Mouse (Mus musculus): ENCODE data around the gene Sh2d2a. TPM values are rescaled to one million over a fixed set of nuclear protein-coding genes. Genes with fewer than 3 reads are reported as not detected.
A peak's percentile ranks its signal among the peaks of the same experiment; 100 is the strongest.

Sh2d2a gene
- polyA plus RNA-seq (2012; rRNA removed), result 0.56 and 2.4 TPM in 2 replicates

GRCm38 (mm10) chr3:87846650-87847110 lies at the start of gene Sh2d2a:
Gene Sh2d2a, plus strand, starts transcription at chr3:87846755.
- no peak for DNase-seq
- Histone ChIP-seq H3K27me3 (replicated peaks; ENCODE audit: control insufficient read depth, insufficient read depth, low read length) (no peaks in the 10 kb centered on the region), H3K36me3 (ENCODE audit: control insufficient read depth, insufficient read depth, low read length) (no peaks in the 10 kb centered on the region), H3K4me3 (ENCODE audit: insufficient read depth, low read depth, low read length) (no peak within 1 kb of the TSS), H3K27ac (ENCODE audit: insufficient read depth, low read depth, low read length) (no peak within 1 kb of the TSS), H3K4me1 (ENCODE audit: control insufficient read depth, insufficient read depth, low read length) (no peaks in the 10 kb centered on the region)
- TF ChIP-seq CTCF (conservative IDR thresholded peaks at IDR 0.05; ENCODE audit: insufficient read depth, insufficient read length, low read depth, low read length) (no peak), POLR2A (IDR thresholded peaks at IDR 0.05; ENCODE audit: low read depth, low read length) (no peak)
- WGBS, result 67% methylated on average over 7 of the region's 7 CpGs

- H3K4me1 ChIP-seq (ENCODE audit: control insufficient read depth, insufficient read depth, low read length), result no peaks in the 10 kb centered on the region
- no peak overlapping the region for H3K27ac ChIP-seq (ENCODE audit: insufficient read depth, low read depth, low read length)
- peaks cover 2% of the 10 kb centered on the region for H3K27me3 ChIP-seq (replicated peaks; ENCODE audit: control insufficient read depth, insufficient read depth, low read length)
- TF ChIP-seq POLR2A (IDR thresholded peaks at IDR 0.05; ENCODE audit: low read depth, low read length) (no peak), CTCF (conservative IDR thresholded peaks at IDR 0.05; ENCODE audit: insufficient read depth, insufficient read length, low read depth, low read length) (no peak)
- peak; percentile 35 for DNase-seq
- 53% methylated on average over 5 of the region's 5 CpGs for WGBS
- H3K4me3 ChIP-seq (ENCODE audit: insufficient read depth, low read depth, low read length), result no peak overlapping the region
- H3K36me3 ChIP-seq (ENCODE audit: control insufficient read depth, insufficient read depth, low read length), result no peaks in the 10 kb centered on the region
Observed at GRCm38 (mm10) chr3:87801681-87802080, 44.9 kb upstream of the Sh2d2a start.

GRCm38 (mm10) chr3:87804038-87804677 lies 42.4 kb upstream of the Sh2d2a start:
- no peak for DNase-seq
- 5% methylated on average over 26 of the region's 26 CpGs for WGBS
- no peaks in the 10 kb centered on the region for H3K27me3 ChIP-seq (replicated peaks; ENCODE audit: control insufficient read depth, insufficient read depth, low read length)

DNA sequence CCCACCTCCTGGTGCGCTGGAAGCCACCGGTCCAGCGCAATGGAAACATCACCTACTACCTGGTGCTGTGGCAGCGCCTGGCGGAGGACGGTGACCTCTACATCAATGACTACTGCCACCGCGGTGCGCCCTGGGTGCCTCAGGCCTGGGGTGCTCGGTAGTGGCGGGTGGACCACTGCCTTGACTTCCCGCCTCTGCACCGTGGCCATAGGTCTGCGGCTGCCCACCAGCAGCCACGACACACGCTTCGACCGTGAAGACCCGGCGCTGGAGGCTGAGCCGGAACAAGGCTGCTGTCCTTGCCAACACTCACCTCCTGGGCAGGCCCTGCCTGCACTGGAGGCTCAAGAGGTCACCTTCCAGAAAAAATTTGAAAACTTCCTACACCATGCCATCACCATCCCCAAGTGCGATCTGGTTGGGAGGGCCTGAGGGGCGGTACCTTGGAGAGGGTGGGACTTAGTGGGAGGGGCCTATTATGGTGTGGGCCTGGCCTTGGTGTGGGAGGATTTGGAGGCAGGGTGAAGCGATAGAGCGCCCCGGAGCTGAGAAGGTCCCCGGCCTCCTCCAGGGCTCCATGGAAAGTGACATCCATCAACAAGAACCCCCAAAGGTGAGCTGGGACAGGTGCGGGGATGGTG lies 37.1 kb upstream of the Sh2d2a start:
- 14% methylated on average over 28 of the region's 28 CpGs for WGBS
- TF ChIP-seq CTCF (conservative IDR thresholded peaks at IDR 0.05; ENCODE audit: insufficient read depth, insufficient read length, low read depth, low read length), result no peak
- TF ChIP-seq POLR2A (IDR thresholded peaks at IDR 0.05; ENCODE audit: low read depth, low read length), result no peak
- no peaks in the 10 kb centered on the region for H3K4me1 ChIP-seq (ENCODE audit: control insufficient read depth, insufficient read depth, low read length)
- no peak overlapping the region for H3K27ac ChIP-seq (ENCODE audit: insufficient read depth, low read depth, low read length)
- H3K27me3 ChIP-seq (replicated peaks; ENCODE audit: control insufficient read depth, insufficient read depth, low read length), result no peaks in the 10 kb centered on the region
- H3K4me3 ChIP-seq (ENCODE audit: insufficient read depth, low read depth, low read length), result no peak overlapping the region
- DNase-seq, result peak; percentile 25
- H3K36me3 ChIP-seq (ENCODE audit: control insufficient read depth, insufficient read depth, low read length), result no peaks in the 10 kb centered on the region

More at GRCm38 (mm10) chr3:87804038-87804677, 42.4 kb upstream of the Sh2d2a start:
- TF ChIP-seq CTCF (conservative IDR thresholded peaks at IDR 0.05; ENCODE audit: insufficient read depth, insufficient read length, low read depth, low read length) (no peak), POLR2A (IDR thresholded peaks at IDR 0.05; ENCODE audit: low read depth, low read length) (no peak)
- Histone ChIP-seq H3K4me3 (ENCODE audit: insufficient read depth, low read depth, low read length) (peak overlapping the region; percentile 11; the same call in 1 of the 2 replicates), H3K27ac (ENCODE audit: insufficient read depth, low read depth, low read length) (no peak overlapping the region), H3K36me3 (ENCODE audit: control insufficient read depth, insufficient read depth, low read length) (no peaks in the 10 kb centered on the region), H3K4me1 (ENCODE audit: control insufficient read depth, insufficient read depth, low read length) (no peaks in the 10 kb centered on the region)

- Histone ChIP-seq H3K27ac (ENCODE audit: insufficient read depth, low read depth, low read length) (no peak overlapping the region), H3K4me3 (ENCODE audit: insufficient read depth, low read depth, low read length) (no peak overlapping the region), H3K27me3 (replicated peaks; ENCODE audit: control insufficient read depth, insufficient read depth, low read length) (no peaks in the 10 kb centered on the region), H3K4me1 (ENCODE audit: control insufficient read depth, insufficient read depth, low read length) (no peaks in the 10 kb centered on the region), H3K36me3 (ENCODE audit: control insufficient read depth, insufficient read depth, low read length) (no peaks in the 10 kb centered on the region)
- WGBS, result 88% methylated on average over 8 of the region's 8 CpGs
- TF ChIP-seq POLR2A (IDR thresholded peaks at IDR 0.05; ENCODE audit: low read depth, low read length) (no peak), CTCF (conservative IDR thresholded peaks at IDR 0.05; ENCODE audit: insufficient read depth, insufficient read length, low read depth, low read length) (no peak)
- no peak for DNase-seq
Observed at GRCm38 (mm10) chr3:87811297-87811696, 35.3 kb upstream of the Sh2d2a start.

- no peaks in the 10 kb centered on the region for H3K27me3 ChIP-seq (replicated peaks; ENCODE audit: control insufficient read depth, insufficient read depth, low read length)
- 64% methylated on average over 4 of the region's 4 CpGs for WGBS
- no peak for DNase-seq
- TF ChIP-seq POLR2A (IDR thresholded peaks at IDR 0.05; ENCODE audit: low read depth, low read length) (no peak), CTCF (conservative IDR thresholded peaks at IDR 0.05; ENCODE audit: insufficient read depth, insufficient read length, low read depth, low read length) (no peak)
- H3K36me3 ChIP-seq (ENCODE audit: control insufficient read depth, insufficient read depth, low read length), result no peaks in the 10 kb centered on the region
- H3K4me3 ChIP-seq (ENCODE audit: insufficient read depth, low read depth, low read length), result no peak overlapping the region
- H3K4me1 ChIP-seq (ENCODE audit: control insufficient read depth, insufficient read depth, low read length), result no peaks in the 10 kb centered on the region
- no peak overlapping the region for H3K27ac ChIP-seq (ENCODE audit: insufficient read depth, low read depth, low read length)
Observed at GRCm38 (mm10) chr3:87812413-87812812, 34.1 kb upstream of the Sh2d2a start.

- peak; percentile 38 for DNase-seq
- Histone ChIP-seq H3K36me3 (ENCODE audit: control insufficient read depth, insufficient read depth, low read length) (no peaks in the 10 kb centered on the region), H3K27me3 (replicated peaks; ENCODE audit: control insufficient read depth, insufficient read depth, low read length) (no peaks in the 10 kb centered on the region), H3K27ac (ENCODE audit: insufficient read depth, low read depth, low read length) (no peak overlapping the region), H3K4me1 (ENCODE audit: control insufficient read depth, insufficient read depth, low read length) (no peaks in the 10 kb centered on the region), H3K4me3 (ENCODE audit: insufficient read depth, low read depth, low read length) (no peak overlapping the region)
- TF ChIP-seq CTCF (conservative IDR thresholded peaks at IDR 0.05; ENCODE audit: insufficient read depth, insufficient read length, low read depth, low read length) (no peak), POLR2A (IDR thresholded peaks at IDR 0.05; ENCODE audit: low read depth, low read length) (no peak)
- 40% methylated on average over 10 of the region's 10 CpGs for WGBS
Observed at GRCm38 (mm10) chr3:87812873-87813272, 33.7 kb upstream of the Sh2d2a start.

Data from kidney, adult 2 months (tissue).